Comparison of ENCODE assay signal across 9 mouse cellular contexts in genomic region chr2:153065747-153066508, GRCm38 (mm10). TPM values are rescaled to one million over a fixed set of nuclear protein-coding genes. Genes with fewer than 3 reads are reported as not detected.
DNase-seq lines count a peak whose midpoint lies in the region; ATAC-seq and TF ChIP-seq lines count a peak whose summit lies in the region.
"Had no signal": no experiment of that assay in that cellular context is flagged by ENCODE, and none has a peak within 500 bp of the region (broad histone marks: within the 10 kb centered on the region; RNA-seq: fewer than 3 reads in every experiment).

Gene Ccm2l (plus strand): TSS chr2:153065955.

- H3K27ac ChIP-seq in spleen, adult 2 months (ENCODE audit: insufficient read depth, low read length) = peak within 1 kb of the TSS; percentile 40; the same call in 1 of the 2 replicates
- H3K27ac ChIP-seq in liver, embryonic 12.5 days = no peak within 1 kb of the TSS

- no peak for DNase-seq in spleen, adult 2 months (ENCODE audit: low read depth in 1 of 2, low spot score in 2 of 2)
- DNase-seq in spleen, postnatal 10 days (ENCODE audit: low spot score in 2 of 2) = no peak
- DNase-seq in heart, postnatal 10 days = peak; percentile 56 to 58
- DNase-seq in cerebellum, adult 8-10 months = no peak
- no peak for DNase-seq in cerebellum, postnatal 4 days (ENCODE audit: low spot score in 2 of 2)

- peak within 1 kb of the TSS; percentile 27; the same call in 1 of the 2 replicates for H3K4me2 ChIP-seq in liver, embryonic 12.5 days

- no peaks in the 10 kb centered on the region for H3K36me3 ChIP-seq in spleen, adult 2 months (ENCODE audit: control insufficient read depth, insufficient read depth, low read length)
- H3K36me3 ChIP-seq in liver, embryonic 12.5 days = no peaks in the 10 kb centered on the region

- intact Hi-C loops in heart, postnatal 10 days (cut with DNase I) = no loop called here

- no peak within 1 kb of the TSS for H3K9ac ChIP-seq in liver, embryonic 12.5 days

- H3K4me3 ChIP-seq in spleen, adult 2 months (ENCODE audit: extremely low read depth, insufficient read depth, insufficient read length) = peak within 1 kb of the TSS; percentile 5; the same call in 1 of the 2 replicates
- H3K4me3 ChIP-seq in liver, embryonic 12.5 days = 0 out of 2 replicates have a peak within 1 kb of the TSS, but pooled peaks have one; percentile 6
- H3K4me3 ChIP-seq: erythroblast, embryonic 14.5 days had no signal

- no peak for TF ChIP-seq CTCF in spleen, adult 2 months (IDR thresholded peaks at IDR 0.05; ENCODE audit: extremely low read depth, insufficient read depth, insufficient read length, insufficient replicate concordance)

- no peaks in the 10 kb centered on the region for H3K27me3 ChIP-seq in spleen, adult 2 months (ENCODE audit: control insufficient read depth, insufficient read depth, low read length)
- peaks cover 22% of the 10 kb centered on the region for H3K27me3 ChIP-seq in liver, embryonic 12.5 days (replicated peaks)

- no peaks in the 10 kb centered on the region for H3K4me1 ChIP-seq in spleen, adult 2 months (ENCODE audit: control insufficient read depth, insufficient read depth, insufficient read length)
- peaks cover 13% of the 10 kb centered on the region; the same call in 1 of the 2 replicates for H3K4me1 ChIP-seq in liver, embryonic 12.5 days

- H3K9me3 ChIP-seq in liver, embryonic 12.5 days (replicated peaks) = no peaks in the 10 kb centered on the region

- no peak for TF ChIP-seq POLR2A in spleen, adult 2 months (IDR thresholded peaks at IDR 0.05; ENCODE audit: low read depth, low read length)

- no peak for ATAC-seq in liver, embryonic 12.5 days
- ATAC-seq in megakaryocyte-erythroid progenitor cell, adult 5-6 weeks (replicated peaks; ENCODE audit: low FRiP score, low TSS enrichment, poor library complexity, severe bottlenecking) = no peak
- ATAC-seq in activated CD4-positive, CD25-positive, alpha-beta regulatory T cell, adult 4 months = no peak

- WGBS in spleen, adult 2 months = 29% methylated on average over 12 of the region's 12 CpGs
- 17% methylated on average over 12 of the region's 12 CpGs for WGBS in liver, embryonic 12.5 days (ENCODE audit: insufficient replicate concordance)

RNA-seq across cellular contexts. Expression of gene Ccm2l, which starts in this region (rescaled TPM):
- polyA plus RNA-seq in spleen, adult 2 months (2012; rRNA removed) = 17.5 and 19.2 TPM in 2 replicates
- total RNA-seq in heart, postnatal 10 days (2021) = 10 to 100 TPM; 26.9 to 29.1 TPM
- 2.1 and 2.6 TPM in 2 replicates for polyA plus RNA-seq in liver, embryonic 12.5 days (2016; fragmentation: Nextera tagmentation; extraction: Ambion mirVana)
- not detected in 2 replicates for total RNA-seq in megakaryocyte-erythroid progenitor cell, adult 5-6 weeks (2014; fragmentation: Nextera tagmentation)
- total RNA-seq in megakaryocyte-erythroid progenitor cell, adult 5-6 weeks (2017) = not detected in 2 replicates
- not detected for polyA plus RNA-seq in activated CD4-positive, CD25-positive, alpha-beta regulatory T cell, adult 4 months (2017; shearing (Covaris generic))
- polyA plus RNA-seq: erythroblast, embryonic 14.5 days had no signal

Comparison
In these comparisons a context has a peak if more than half of its experiments do, and no peak if none do; other contexts are left out.
1. RNA of gene Ccm2l (total RNA-seq): 26.9 to 29.1 TPM in heart, postnatal 10 days; not detected in megakaryocyte-erythroid progenitor cell, adult 5-6 weeks; every median in the first group is over 10 times any median in the second.
2. DNase-seq: peak in heart, postnatal 10 days (2 of 2); none in spleen, adult 2 months (0 of 2), spleen, postnatal 10 days (0 of 2), cerebellum, adult 8-10 months (single experiment) and cerebellum, postnatal 4 days (0 of 2).